In genomic region chr10:62506019-62506556, GRCm38 (mm10) we compare ENCODE assay signal across 9 mouse cellular contexts. TPM values are rescaled to one million over a fixed set of nuclear protein-coding genes. Genes with fewer than 3 reads are reported as not detected.
DNase-seq lines count a peak whose midpoint lies in the region; ATAC-seq and TF ChIP-seq lines count a peak whose summit lies in the region.
"Had no signal": no experiment of that assay in that cellular context is flagged by ENCODE, and none has a peak within 500 bp of the region (broad histone marks: within the 10 kb centered on the region; RNA-seq: fewer than 3 reads in every experiment).

No protein-coding gene starts in this region.

- no peaks in the 10 kb centered on the region for H3K36me3 ChIP-seq in G1E (replicated peaks)
- H3K36me3 ChIP-seq in liver, embryonic 12.5 days, result no peaks in the 10 kb centered on the region
- H3K36me3 ChIP-seq in midbrain, embryonic 14.5 days (ENCODE audit: control insufficient read depth, insufficient read depth, low read length), result no peaks in the 10 kb centered on the region
- no peaks in the 10 kb centered on the region for H3K36me3 ChIP-seq in neural tube, embryonic 15.5 days

- peak overlapping the region; percentile 88 for H3K27ac ChIP-seq in liver, embryonic 12.5 days
- H3K27ac ChIP-seq in midbrain, embryonic 14.5 days (replicated peaks; ENCODE audit: low read depth, low read length), result no peak overlapping the region
- H3K27ac ChIP-seq in neural tube, embryonic 15.5 days (replicated peaks), result no peak overlapping the region

- peak overlapping the region; percentile 67 for H3K9ac ChIP-seq in liver, embryonic 12.5 days
- no peak overlapping the region for H3K9ac ChIP-seq in midbrain, embryonic 14.5 days (replicated peaks; ENCODE audit: low read length)
- no peak overlapping the region for H3K9ac ChIP-seq in neural tube, embryonic 15.5 days (replicated peaks)

- H3K9me3 ChIP-seq in G1E (replicated peaks), result no peaks in the 10 kb centered on the region
- H3K9me3 ChIP-seq in liver, embryonic 12.5 days (replicated peaks), result no peaks in the 10 kb centered on the region
- no peaks in the 10 kb centered on the region for H3K9me3 ChIP-seq in midbrain, embryonic 14.5 days (ENCODE audit: control insufficient read depth, low read length)
- H3K9me3 ChIP-seq in neural tube, embryonic 15.5 days (replicated peaks), result no peaks in the 10 kb centered on the region

- peak; percentile 93 for DNase-seq in 416B (ENCODE audit: low read depth)
- DNase-seq in G1E (ENCODE audit: low spot score), result no peak
- peak; percentile 62 to 65 for DNase-seq in natural killer cell, adult 2 months (ENCODE audit: low spot score in 2 of 2)
- no peak for DNase-seq in adipocyte (ENCODE audit: low spot score)
- DNase-seq in layer of hippocampus, postnatal 25 days (ENCODE audit: extremely low spot score in 1 of 2, low spot score in 1 of 2), result no peak
- no peak for DNase-seq in midbrain, embryonic 14.5 days
- DNase-seq: kidney, adult 11 months had no signal

- peak overlapping the region; percentile 78 for H3K4me2 ChIP-seq in liver, embryonic 12.5 days
- H3K4me2 ChIP-seq in midbrain, embryonic 14.5 days (ENCODE audit: low read length), result no peak overlapping the region
- H3K4me2 ChIP-seq in neural tube, embryonic 15.5 days, result no peak overlapping the region

- ATAC-seq in G1E (ENCODE audit: extremely low read depth, insufficient number of reproducible peaks, low FRiP score, poor library complexity, severe bottlenecking), result peak; percentile 25; the same call in 1 of the 2 replicates
- ATAC-seq in liver, embryonic 12.5 days, result peak; percentile 60; the same call in 1 of the 2 replicates
- no peak for ATAC-seq in midbrain, embryonic 14.5 days (ENCODE audit: low FRiP score, low TSS enrichment)
- ATAC-seq in neural tube, embryonic 15.5 days (ENCODE audit: low FRiP score), result no peak

- WGBS in liver, embryonic 12.5 days (ENCODE audit: insufficient replicate concordance), result 24% methylated on average over 17 of the region's 17 CpGs
- 92% methylated on average over 17 of the region's 17 CpGs for WGBS in midbrain, embryonic 14.5 days
- WGBS in neural tube, embryonic 15.5 days, result 86% methylated on average over 17 of the region's 17 CpGs

- no peak for TF ChIP-seq CTCF in G1E (IDR thresholded peaks at IDR 0.05; ENCODE audit: low read depth, low read length)

- H3K4me1 ChIP-seq in G1E (ENCODE audit: insufficient read depth, low read depth, low read length), result peaks cover 51% of the 10 kb centered on the region
- H3K4me1 ChIP-seq in liver, embryonic 12.5 days, result peaks cover 76% of the 10 kb centered on the region
- no peaks in the 10 kb centered on the region for H3K4me1 ChIP-seq in midbrain, embryonic 14.5 days (ENCODE audit: control insufficient read depth, insufficient read depth, low read length)
- H3K4me1 ChIP-seq in neural tube, embryonic 15.5 days, result peaks cover 5% of the 10 kb centered on the region; the same call in 1 of the 2 replicates

- H3K4me3 ChIP-seq in G1E (ENCODE audit: low read depth, low read length), result no peak overlapping the region
- H3K4me3 ChIP-seq in liver, embryonic 12.5 days, result peak overlapping the region; percentile 30
- no peak overlapping the region for H3K4me3 ChIP-seq in midbrain, embryonic 14.5 days (replicated peaks; ENCODE audit: low read depth, low read length)
- no peak overlapping the region for H3K4me3 ChIP-seq in neural tube, embryonic 15.5 days (replicated peaks)

- no peaks in the 10 kb centered on the region for H3K27me3 ChIP-seq in G1E (ENCODE audit: insufficient read depth, low read length)
- peaks cover 4% of the 10 kb centered on the region; the same call in 1 of the 2 replicates for H3K27me3 ChIP-seq in liver, embryonic 12.5 days (replicated peaks)
- 0 out of 2 replicates have a peak, but pooled peaks cover 2% of the 10 kb centered on the region for H3K27me3 ChIP-seq in midbrain, embryonic 14.5 days (ENCODE audit: control insufficient read depth, insufficient read depth, low read length)
- peaks cover 15% of the 10 kb centered on the region for H3K27me3 ChIP-seq in neural tube, embryonic 15.5 days (replicated peaks)

RNA-seq across cellular contexts. Expression of gene Vps26a, which starts 19.5 kb away (rescaled TPM):
- total RNA-seq in G1E (2014; fragmentation: Nextera tagmentation), result 63.4 and 79.5 TPM in 2 replicates
- 134 and 165 TPM in 2 replicates for total RNA-seq in G1E (2017)
- polyA plus RNA-seq in G1E (2012), result 5.1 and 10.3 TPM in 2 replicates
- polyA plus RNA-seq in liver, embryonic 12.5 days (2016; fragmentation: Nextera tagmentation; extraction: Ambion mirVana), result 59.8 and 59.9 TPM in 2 replicates
- total RNA-seq in layer of hippocampus, postnatal 25 days (2021), result 10 to 100 TPM; 41.0 to 45.9 TPM
- polyA plus RNA-seq in midbrain, embryonic 14.5 days (2014; fragmentation: Nextera tagmentation; extraction: Ambion mirVana), result 54.2 and 65.0 TPM in 2 replicates
- polyA plus RNA-seq in neural tube, embryonic 15.5 days (2015; fragmentation: Nextera tagmentation; extraction: Ambion mirVana), result 56.4 and 62.4 TPM in 2 replicates

RNA-seq across cellular contexts. Expression of gene Srgn, which starts 21.2 kb away (rescaled TPM):
- total RNA-seq in G1E (2014; fragmentation: Nextera tagmentation), result 700 and 806 TPM in 2 replicates
- total RNA-seq in G1E (2017), result 437 and 463 TPM in 2 replicates
- 18.3 and 92.7 TPM in 2 replicates for polyA plus RNA-seq in G1E (2012)
- polyA plus RNA-seq in liver, embryonic 12.5 days (2016; fragmentation: Nextera tagmentation; extraction: Ambion mirVana), result 54.4 and 57.7 TPM in 2 replicates
- total RNA-seq in layer of hippocampus, postnatal 25 days (2021), result 1 to 10 TPM; 7.9 TPM
- polyA plus RNA-seq in midbrain, embryonic 14.5 days (2014; fragmentation: Nextera tagmentation; extraction: Ambion mirVana), result 5.4 and 11.4 TPM in 2 replicates
- polyA plus RNA-seq in neural tube, embryonic 15.5 days (2015; fragmentation: Nextera tagmentation; extraction: Ambion mirVana), result 10.1 and 27.5 TPM in 2 replicates

RNA-seq across cellular contexts. Expression of gene Supv3l1, which starts 56.5 kb away (rescaled TPM):
- 24.1 and 34.2 TPM in 2 replicates for total RNA-seq in G1E (2014; fragmentation: Nextera tagmentation)
- 26.4 and 27.0 TPM in 2 replicates for total RNA-seq in G1E (2017)
- 14.2 and 23.0 TPM in 2 replicates for polyA plus RNA-seq in G1E (2012)
- 25.4 and 30.7 TPM in 2 replicates for polyA plus RNA-seq in liver, embryonic 12.5 days (2016; fragmentation: Nextera tagmentation; extraction: Ambion mirVana)
- 10 to 100 TPM; 23.6 to 24.7 TPM for total RNA-seq in layer of hippocampus, postnatal 25 days (2021)
- 15.8 and 24.5 TPM in 2 replicates for polyA plus RNA-seq in midbrain, embryonic 14.5 days (2014; fragmentation: Nextera tagmentation; extraction: Ambion mirVana)
- polyA plus RNA-seq in neural tube, embryonic 15.5 days (2015; fragmentation: Nextera tagmentation; extraction: Ambion mirVana), result 19.9 and 20.9 TPM in 2 replicates

RNA-seq across cellular contexts. Expression of gene 4930507D05Rik, which starts 56.8 kb away (rescaled TPM):
- total RNA-seq in G1E (2014; fragmentation: Nextera tagmentation) (0.39 TPM in 1 of 2 replicates, not detected in the other), G1E (2017) (0.27 and 0.29 TPM in 2 replicates)
- polyA plus RNA-seq in G1E (2012), result 0.07 and 0.19 TPM in 2 replicates
- polyA plus RNA-seq in liver, embryonic 12.5 days (2016; fragmentation: Nextera tagmentation; extraction: Ambion mirVana), result 0.14 and 0.51 TPM in 2 replicates
- total RNA-seq in layer of hippocampus, postnatal 25 days (2021), result 1 to 10 TPM; 1.2 to 2.0 TPM
- 0.96 and 1.6 TPM in 2 replicates for polyA plus RNA-seq in midbrain, embryonic 14.5 days (2014; fragmentation: Nextera tagmentation; extraction: Ambion mirVana)
- 1.3 and 1.7 TPM in 2 replicates for polyA plus RNA-seq in neural tube, embryonic 15.5 days (2015; fragmentation: Nextera tagmentation; extraction: Ambion mirVana)

Comparison
In these comparisons a context has a peak if more than half of its experiments do, and no peak if none do; other contexts are left out.
1. DNase-seq: peak in 416B (single experiment) and natural killer cell, adult 2 months (2 of 2); none in G1E (single experiment), adipocyte (single experiment), layer of hippocampus, postnatal 25 days (0 of 2) and midbrain, embryonic 14.5 days (single experiment).
2. ATAC-seq: peak in G1E (single experiment) and liver, embryonic 12.5 days (single experiment); none in midbrain, embryonic 14.5 days (single experiment) and neural tube, embryonic 15.5 days (single experiment).